Mouse (Mus musculus) E14TG2a.4 (cell line): Measurements from ENCODE around the gene Teddm1b.

Experiments
- CTCF ChIP-seq: conservative IDR thresholded peaks from 2 replicates; pipeline ENCODE4 v1.5.1; 2014; ENCODE audit warnings: low read length
- NANOG ChIP-seq: IDR thresholded peaks from 2 replicates; pipeline ENCODE4 v1.6.1; 2014; ENCODE audit warnings: borderline replicate concordance, low read length, mixed read lengths
- POU5F1 ChIP-seq: IDR thresholded peaks from 2 replicates; pipeline ENCODE4 v1.6.1; 2014; ENCODE audit warnings: low read length, borderline replicate concordance

DNA sequence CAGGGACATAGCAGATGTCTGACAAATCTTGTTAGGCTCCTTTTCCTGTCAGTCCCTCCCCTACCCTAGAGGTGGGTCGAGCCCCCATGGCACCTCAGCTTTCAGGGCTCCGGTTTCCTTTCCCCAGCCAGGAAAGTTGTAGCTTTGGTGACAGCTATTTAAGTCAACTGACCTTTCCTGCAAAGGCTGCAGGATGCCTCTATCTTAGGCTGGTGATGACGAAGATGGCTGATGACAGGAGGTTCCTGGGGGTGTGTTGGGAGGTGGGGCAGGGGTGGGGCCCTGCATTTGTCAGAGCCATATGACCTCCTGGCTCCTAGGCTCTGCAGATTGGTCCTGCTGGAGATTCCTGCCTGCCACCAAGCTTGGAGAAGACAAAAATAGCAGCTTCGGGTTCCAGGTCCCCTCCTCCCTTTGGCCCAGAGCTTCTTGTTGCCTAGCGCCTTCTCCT lies 48.5 kb downstream of the Teddm1b start:
- no peak for TF ChIP-seq POU5F1
- no peak for TF ChIP-seq CTCF
- TF ChIP-seq NANOG: no peak
